ENCODE assay signal across 7 mouse cellular contexts in the genomic region with DNA sequence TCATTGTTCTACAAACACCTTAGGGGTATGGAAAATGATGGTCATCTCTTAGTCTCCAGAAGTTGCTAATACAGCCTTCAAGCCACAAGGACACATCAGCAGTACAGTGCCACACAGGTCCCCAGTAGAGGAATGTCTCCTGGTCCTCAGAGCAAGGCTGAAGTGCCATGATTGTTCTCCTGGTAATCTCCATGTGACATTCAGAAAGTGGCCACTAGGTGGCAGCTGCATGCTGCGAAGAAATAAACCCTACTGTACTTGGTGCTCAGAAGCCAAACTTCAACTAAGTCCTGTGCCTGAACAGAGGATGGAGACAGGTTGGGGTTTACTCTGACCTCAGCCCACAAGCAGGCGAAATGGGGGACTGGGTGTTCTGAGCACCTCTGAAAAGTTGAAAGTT. TPM values are rescaled to one million over a fixed set of nuclear protein-coding genes. Genes with fewer than 3 reads are reported as not detected.
DNase-seq lines count a peak whose midpoint lies in the region; ATAC-seq and TF ChIP-seq lines count a peak whose summit lies in the region.

No protein-coding gene starts in this region.

- peak; percentile 89 for ATAC-seq in activated CD4-positive, CD25-positive, alpha-beta regulatory T cell, adult 4 months
- peak; percentile 82 for ATAC-seq in hindbrain, postnatal 0 days

- peak; percentile 60 for DNase-seq in cerebellum, adult 8-10 months
- peak; percentile 88 for DNase-seq in forelimb bud, embryonic 11.5 days (ENCODE audit: low read depth, low spot score)
- DNase-seq in hindbrain, postnatal 0 days (ENCODE audit: low spot score) = peak; percentile 92
- peak; percentile 54 to 57 for DNase-seq in left cerebral cortex, adult 8-10 months (ENCODE audit: low spot score in 2 of 2)
- peak; percentile 69 for DNase-seq in midbrain, embryonic 10.5 days (ENCODE audit: low spot score)
- peak; percentile 82 for DNase-seq in right cerebral cortex, postnatal 4 days

- H3K9me3 ChIP-seq in hindbrain, postnatal 0 days (ENCODE audit: low read length) = no peaks in the 10 kb centered on the region
- H3K9me3 ChIP-seq in midbrain, embryonic 10.5 days (replicated peaks) = no peaks in the 10 kb centered on the region

- H3K27ac ChIP-seq in hindbrain, postnatal 0 days = no peak overlapping the region
- H3K27ac ChIP-seq in midbrain, embryonic 10.5 days (replicated peaks) = no peak overlapping the region

- H3K27me3 ChIP-seq in hindbrain, postnatal 0 days (ENCODE audit: insufficient read depth, low read length) = no peaks in the 10 kb centered on the region
- no peaks in the 10 kb centered on the region for H3K27me3 ChIP-seq in midbrain, embryonic 10.5 days (ENCODE audit: low read depth, poor library complexity, severe bottlenecking)

- H3K4me1 ChIP-seq in hindbrain, postnatal 0 days (ENCODE audit: insufficient read depth, low read length) = no peaks in the 10 kb centered on the region
- H3K4me1 ChIP-seq in midbrain, embryonic 10.5 days = no peaks in the 10 kb centered on the region

- 8% methylated on average over 2 of the region's 2 CpGs for WGBS in hindbrain, postnatal 0 days
- WGBS in midbrain, embryonic 10.5 days = 23% methylated on average over 2 of the region's 2 CpGs

- no peak overlapping the region for H3K9ac ChIP-seq in hindbrain, postnatal 0 days (replicated peaks; ENCODE audit: low read length)

- H3K4me2 ChIP-seq in hindbrain, postnatal 0 days (ENCODE audit: low read depth, low read length) = no peak overlapping the region

- no peak overlapping the region for H3K4me3 ChIP-seq in hindbrain, postnatal 0 days (ENCODE audit: low read length)
- H3K4me3 ChIP-seq in midbrain, embryonic 10.5 days = no peak overlapping the region

- TF ChIP-seq CTCF in hindbrain, postnatal 0 days (IDR thresholded peaks at IDR 0.05; ENCODE audit: low read depth) = peak; percentile 98

- no peaks in the 10 kb centered on the region for H3K36me3 ChIP-seq in hindbrain, postnatal 0 days (ENCODE audit: insufficient read depth, low read length)
- no peaks in the 10 kb centered on the region for H3K36me3 ChIP-seq in midbrain, embryonic 10.5 days

RNA-seq across cellular contexts. Expression of a gene that starts 14.9 kb away (rescaled TPM):
- 1 to 10 TPM in 1 of 2 experiments, under 1 TPM in 1; 0.67 to 1.3 TPM for polyA plus RNA-seq in activated CD4-positive, CD25-positive, alpha-beta regulatory T cell, adult 4 months (2017; shearing (Covaris generic))
- 0.68 and 1.9 TPM in 2 replicates for total RNA-seq in hindbrain, postnatal 0 days (2014; rRNA removed)
- 1.1 and 1.4 TPM in 2 replicates for polyA plus RNA-seq in hindbrain, postnatal 0 days (2015; fragmentation: Nextera tagmentation; extraction: Ambion mirVana)
- total RNA-seq in left cerebral cortex, adult 8-10 months (2022) = 10 to 100 TPM in 2 of 4 experiments, 1 to 10 TPM in 2; 3.2 to 14.1 (median 7.3) TPM
- polyA plus RNA-seq in midbrain, embryonic 10.5 days (2016; fragmentation: Nextera tagmentation; extraction: Ambion mirVana) = 0.45 and 0.51 TPM in 2 replicates
